Mouse (Mus musculus) liver, adult 2 months (tissue): ENCODE results near the gene Cmtm1. TPM values are rescaled to one million over a fixed set of nuclear protein-coding genes. Genes with fewer than 3 reads are reported as not detected.
A peak's percentile ranks its signal among the peaks of the same experiment; 100 is the strongest.
"Not testable (repeated sequence)": the region's sequence is repeated elsewhere in the genome, so short reads cannot be mapped to it uniquely, and the experiment has no call there.

Experiments
- DNase-seq: peaks from one replicate; pipeline ENCODE4 v3.0.0-alpha.2; 2011; ENCODE audit warnings: low read depth, low spot score; ENCODE audit errors: extremely low read depth
- H3K27ac ChIP-seq: fragments of 200-500 bp; replicated peaks from 2 replicates; pipeline ENCODE4 v1.5.1; 2012; ENCODE audit warnings: low read depth, mild to moderate bottlenecking, control low read depth, inconsistent platforms, low read length; ENCODE audit not compliant: insufficient read depth
- H3K27me3 ChIP-seq: fragments of 200-500 bp; 2 replicates; pipeline ENCODE4 v1.6.1; 2012; ENCODE audit warnings: mild to moderate bottlenecking, moderate library complexity, low read length, inconsistent platforms; ENCODE audit not compliant: control insufficient read depth, insufficient read depth
- H3K36me3 ChIP-seq: fragments of 200-500 bp; 2 replicates; pipeline ENCODE4 v1.6.1; 2012; ENCODE audit warnings: low read length, inconsistent platforms; ENCODE audit not compliant: control insufficient read depth, insufficient read depth
- H3K4me1 ChIP-seq: fragments of 200-500 bp; 2 replicates; pipeline ENCODE4 v1.6.1; 2011; ENCODE audit warnings: low read length; ENCODE audit not compliant: control insufficient read depth, insufficient read depth
- H3K4me3 ChIP-seq: fragments of 200-500 bp; 2 replicates; pipeline ENCODE4 v1.5.1; 2011; ENCODE audit warnings: low read depth, mild to moderate bottlenecking, control low read depth, low read length, moderate library complexity; ENCODE audit not compliant: insufficient read depth
- H3K79me2 ChIP-seq: fragments of 200-500 bp; 2 replicates; pipeline ENCODE4 v1.6.1; 2012; ENCODE audit warnings: inconsistent platforms, mild to moderate bottlenecking, low read length, moderate library complexity; ENCODE audit not compliant: control insufficient read depth, insufficient read depth
- H3K9ac ChIP-seq: fragments of 200-500 bp; 2 replicates; pipeline ENCODE4 v1.6.1; 2012; ENCODE audit warnings: low read depth, mild to moderate bottlenecking, control low read depth, inconsistent platforms, low read length
- CTCF ChIP-seq: fragments of 200-500 bp; IDR thresholded peaks from 2 replicates; pipeline ENCODE4 v1.5.1; 2011; ENCODE audit warnings: low read depth, low read length, control low read depth
- POLR2A ChIP-seq: fragments of 200-500 bp; IDR thresholded peaks from 2 replicates; pipeline ENCODE4 v1.6.1; 2011; ENCODE audit warnings: low read length, control low read depth; ENCODE audit not compliant: insufficient read depth; ENCODE audit errors: extremely low read depth
- WGBS: fragments of 180-500 bp; shearing (Covaris S2); methylation state at CpG from one replicate; pipeline ENCODE4 v1.1.7; 2018; 5-methylcytosine and 5-hydroxymethylcytosine counted together
- polyA plus RNA-seq: library from polyadenylated mRNA; depleted of rRNA; stranded (reverse); fragments of >200 nt; gene quantifications from 2 replicates; pipeline ENCODE4 v1.2.3, GENCODE M21; 2012
- total RNA-seq: library from RNA; depleted of rRNA; stranded (reverse); fragments of >200 nt; gene quantifications from 2 replicates; pipeline ENCODE4 v1.2.3, GENCODE M21; 2014

Cmtm1 gene
- total and polyA plus RNA-seq, 2 experiments = not detected

DNA sequence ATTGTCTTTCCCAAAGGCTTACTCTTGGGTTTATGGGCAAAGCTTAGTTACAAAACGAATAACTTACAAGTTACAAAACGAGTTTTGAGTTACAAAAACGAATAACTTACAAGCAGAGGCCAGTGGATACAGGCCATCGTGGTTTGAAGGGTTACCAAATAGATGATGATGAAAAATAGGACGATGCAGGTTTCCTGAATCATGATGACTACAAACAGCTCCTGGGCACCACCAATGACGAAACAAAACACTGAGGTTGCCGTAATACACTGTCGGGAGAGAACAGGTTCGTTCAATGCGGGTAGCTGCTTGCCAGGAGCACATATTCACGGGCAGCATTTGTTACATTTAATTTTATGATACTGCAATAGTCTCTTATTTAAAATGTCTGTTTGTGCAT is 5.0 kb downstream of the Cmtm1 start:
- TF ChIP-seq CTCF = no peak
- TF ChIP-seq POLR2A = no peak
- 82% methylated on average over 11 of the region's 11 CpGs for WGBS
- no peaks in the 10 kb centered on the region for H3K27me3 ChIP-seq
- no peak overlapping the region for H3K4me3 ChIP-seq
- H3K36me3 ChIP-seq = no peaks in the 10 kb centered on the region
- H3K9ac ChIP-seq = no peak overlapping the region
- H3K79me2 ChIP-seq = no peaks in the 10 kb centered on the region
- no peak for DNase-seq
- no peaks in the 10 kb centered on the region for H3K4me1 ChIP-seq
- no peak overlapping the region for H3K27ac ChIP-seq

DNA sequence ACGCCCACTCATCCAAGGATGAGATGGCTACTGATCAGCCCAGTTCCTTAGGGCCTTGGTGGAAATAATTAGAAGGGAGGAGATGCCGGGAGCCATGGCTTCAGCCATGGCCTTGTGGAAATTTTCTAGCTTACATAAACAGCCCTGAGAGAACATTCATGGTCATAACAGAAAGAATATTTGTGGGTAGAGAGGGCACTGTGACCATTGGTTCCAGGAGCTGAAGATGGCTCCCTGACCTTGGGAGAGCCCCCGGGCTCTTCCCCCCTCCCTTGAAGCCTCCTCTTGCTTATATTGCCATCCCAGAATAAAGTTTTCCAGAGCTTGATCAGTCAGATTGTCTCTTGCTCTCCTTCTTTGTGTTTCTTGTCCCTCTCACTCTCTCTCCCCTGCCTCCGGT is 7.4 kb downstream of the Cmtm1 start:
- not testable (repeated sequence) for H3K27ac ChIP-seq, H3K4me1 ChIP-seq, H3K79me2 ChIP-seq, H3K36me3 ChIP-seq, H3K27me3 ChIP-seq, H3K9ac ChIP-seq, DNase-seq, H3K4me3 ChIP-seq
- WGBS = 92% methylated on average over 4 of the region's 4 CpGs

DNA sequence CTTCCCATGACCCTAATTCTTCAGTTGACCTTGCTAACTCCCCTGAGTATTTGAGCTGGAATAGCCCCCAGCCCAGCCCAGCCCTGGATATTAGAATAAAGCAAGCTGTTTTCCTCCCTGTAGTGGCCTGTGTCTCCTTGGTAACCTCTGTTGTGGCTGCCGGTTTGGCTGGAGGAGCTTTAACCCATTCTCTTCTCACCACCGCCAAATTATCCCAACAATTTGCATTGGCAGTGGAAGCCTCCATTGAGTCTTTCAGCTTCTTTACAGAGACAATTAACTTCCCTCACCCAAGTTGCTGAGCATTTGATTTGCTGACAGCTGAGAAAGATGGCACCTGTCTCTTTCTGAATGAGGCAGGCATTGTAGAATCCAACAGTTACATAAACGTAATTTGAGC is 8.4 kb downstream of the Cmtm1 start:
- H3K36me3 ChIP-seq, DNase-seq, H3K4me3 ChIP-seq, H3K27ac ChIP-seq, H3K27me3 ChIP-seq, H3K4me1 ChIP-seq, H3K79me2 ChIP-seq, H3K9ac ChIP-seq: not testable (repeated sequence)
- WGBS = 44% methylated on average over 3 of the region's 3 CpGs

DNA sequence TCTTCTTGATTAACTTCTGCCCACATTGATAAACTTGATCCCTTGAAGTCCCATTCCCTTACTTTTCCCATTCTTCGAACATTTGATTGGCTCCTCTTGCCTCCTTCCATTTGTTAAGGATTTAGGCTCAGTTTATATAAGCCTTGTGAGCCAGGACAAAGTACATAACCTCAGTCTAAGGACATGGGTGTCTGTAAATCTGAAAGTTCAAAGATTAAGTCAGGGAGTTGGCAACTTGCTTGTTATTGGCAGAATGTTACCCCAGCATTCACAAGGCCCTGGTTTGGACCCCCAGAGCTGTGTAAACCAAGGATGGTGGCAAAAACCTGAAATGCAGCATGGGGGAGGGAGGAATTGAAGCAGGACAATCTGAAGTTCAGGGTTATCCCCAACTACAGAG is 15.5 kb downstream of the Cmtm1 start:
- 84% methylated on average over 1 of the region's 1 CpGs for WGBS
- DNase-seq = peak; percentile 34
- Histone ChIP-seq H3K27ac (no peak overlapping the region), H3K4me3 (no peak overlapping the region), H3K4me1 (no peaks in the 10 kb centered on the region), H3K9ac (no peak overlapping the region), H3K36me3 (no peaks in the 10 kb centered on the region), H3K79me2 (no peaks in the 10 kb centered on the region), H3K27me3 (no peaks in the 10 kb centered on the region)
- TF ChIP-seq POLR2A (no peak), CTCF (no peak)

DNA sequence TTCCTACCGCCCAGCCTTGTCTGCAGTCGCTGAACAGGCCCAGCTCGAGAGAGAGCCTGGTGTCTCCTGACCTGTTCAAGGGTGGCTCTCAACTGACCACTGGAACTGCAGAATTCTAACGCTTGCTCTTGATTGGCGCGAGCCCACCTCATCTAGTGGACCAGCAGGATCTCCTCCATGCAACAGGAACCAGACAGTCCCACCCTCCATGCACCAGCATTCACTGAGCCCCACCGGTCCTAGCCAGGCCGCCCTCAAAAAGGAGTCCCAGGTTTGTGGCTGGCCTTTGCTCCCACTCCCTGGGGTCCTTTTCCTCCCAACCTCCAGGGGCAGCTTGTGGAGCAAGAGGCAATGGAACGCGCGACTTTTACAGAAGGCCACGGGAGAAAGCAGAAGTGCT is 16.9 kb downstream of the Cmtm1 start, which contains the start of gene Cmtm2a:
TSS of gene Cmtm2a (minus strand) at position 101 of the 400 bp plus-strand sequence.
- H3K9ac ChIP-seq, H3K36me3 ChIP-seq, H3K79me2 ChIP-seq, H3K4me3 ChIP-seq, H3K4me1 ChIP-seq, H3K27me3 ChIP-seq, DNase-seq, H3K27ac ChIP-seq: not testable (repeated sequence)
- WGBS = 89% methylated on average over 12 of the region's 12 CpGs

DNA sequence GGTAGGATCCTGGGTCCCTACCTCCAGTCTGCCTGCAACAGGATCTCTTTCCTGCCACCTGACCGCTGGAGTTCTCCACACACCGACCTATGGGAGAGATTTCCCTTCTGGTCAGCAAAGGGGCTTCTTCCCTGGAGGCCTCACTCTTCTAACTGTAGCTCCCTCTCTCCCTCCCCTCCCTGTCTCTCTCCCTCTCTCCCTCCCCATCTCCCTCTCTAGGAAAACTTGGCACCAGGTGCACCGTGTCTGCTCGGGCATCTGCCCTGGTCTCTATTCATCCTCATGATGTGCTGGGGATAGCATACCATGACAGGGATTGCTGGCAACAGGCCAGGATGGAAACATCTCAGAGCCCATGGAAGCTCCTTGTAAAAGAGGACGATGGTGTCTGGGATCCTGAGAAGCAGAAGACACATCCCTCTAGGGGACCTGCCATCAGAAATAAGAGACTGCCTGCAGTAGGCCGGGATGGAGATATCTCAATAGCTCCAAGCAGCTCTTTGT is 41.0 kb downstream of the Cmtm1 start:
- no peak for DNase-seq
- no peak overlapping the region for H3K9ac ChIP-seq
- H3K36me3 ChIP-seq = no peaks in the 10 kb centered on the region
- no peak overlapping the region for H3K4me3 ChIP-seq
- 89% methylated on average over 6 of the region's 6 CpGs for WGBS
- H3K27me3 ChIP-seq = no peaks in the 10 kb centered on the region
- no peaks in the 10 kb centered on the region for H3K79me2 ChIP-seq
- TF ChIP-seq CTCF (no peak), POLR2A (no peak)
- H3K4me1 ChIP-seq = no peaks in the 10 kb centered on the region
- H3K27ac ChIP-seq = no peak overlapping the region
